Mouse (Mus musculus) fat pad, adult 2 months (tissue): ENCODE data around the gene Myh10.
A peak's percentile ranks its signal among the peaks of the same experiment; 100 is the strongest.

Source experiments
- DNase-seq: peaks from one replicate; pipeline ENCODE4 v3.0.0-alpha.2; 2011; ENCODE audit warnings: low read depth, low spot score; ENCODE audit errors: extremely low read depth

Myh10 gene

DNA sequence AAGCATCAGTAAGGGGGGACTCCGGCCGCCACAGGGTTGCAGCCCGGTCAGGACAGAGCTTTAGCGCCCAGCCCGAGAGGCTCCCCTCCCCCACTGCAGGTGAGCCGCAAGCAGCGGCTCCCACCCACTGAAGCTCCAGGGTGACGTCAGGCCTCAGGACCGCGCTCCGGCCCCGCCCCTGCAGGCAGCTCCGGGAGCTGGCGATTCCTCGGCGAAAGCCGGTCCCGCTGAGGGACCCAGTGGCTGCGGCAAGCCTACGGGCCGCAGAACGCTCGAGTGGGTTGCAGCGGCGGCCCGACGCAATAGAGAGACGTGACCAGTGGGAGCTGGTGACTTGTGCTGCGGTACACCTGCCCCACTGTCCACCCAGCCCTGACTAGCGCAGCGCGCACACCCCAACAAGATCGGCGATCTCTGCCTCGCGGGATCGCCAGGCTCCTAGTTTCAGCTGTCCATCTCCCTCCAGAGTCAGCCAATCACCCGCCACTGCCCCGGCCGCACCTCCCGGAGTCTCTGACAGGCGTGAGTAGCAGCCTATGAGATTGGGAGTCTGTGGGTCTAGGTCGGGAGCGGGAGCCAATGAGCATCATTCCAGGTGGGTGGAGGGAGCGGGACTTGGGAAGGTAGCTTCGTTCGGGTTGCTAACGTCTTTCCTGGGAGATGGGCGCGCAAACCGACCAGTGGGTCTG, at the start of gene Myh10:
Gene Myh10, plus strand, starts transcription at position 239 of the 689 bp plus-strand sequence.
- peak; percentile 63 for DNase-seq

DNA sequence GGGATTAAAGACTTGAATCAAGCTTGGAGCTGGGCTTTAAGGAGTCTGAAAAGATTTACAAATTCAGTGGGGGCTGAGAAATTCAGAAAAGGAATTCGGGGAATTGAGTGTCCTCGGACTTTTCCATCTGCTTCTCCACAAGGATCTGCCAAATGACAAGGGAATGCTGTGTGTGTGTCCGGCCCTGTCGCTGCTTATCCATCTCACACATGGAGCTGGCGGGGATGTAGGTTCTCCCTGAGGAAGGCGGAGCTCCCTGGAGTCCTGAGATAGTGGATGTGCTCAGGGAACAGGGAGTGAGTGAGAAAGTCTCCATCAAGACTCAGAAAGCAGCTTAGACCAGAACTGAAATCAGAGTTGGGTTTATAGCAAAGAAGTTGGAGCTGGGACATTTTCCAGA, 46.6 kb upstream of the Myh10 start:
- no peak for DNase-seq

DNA sequence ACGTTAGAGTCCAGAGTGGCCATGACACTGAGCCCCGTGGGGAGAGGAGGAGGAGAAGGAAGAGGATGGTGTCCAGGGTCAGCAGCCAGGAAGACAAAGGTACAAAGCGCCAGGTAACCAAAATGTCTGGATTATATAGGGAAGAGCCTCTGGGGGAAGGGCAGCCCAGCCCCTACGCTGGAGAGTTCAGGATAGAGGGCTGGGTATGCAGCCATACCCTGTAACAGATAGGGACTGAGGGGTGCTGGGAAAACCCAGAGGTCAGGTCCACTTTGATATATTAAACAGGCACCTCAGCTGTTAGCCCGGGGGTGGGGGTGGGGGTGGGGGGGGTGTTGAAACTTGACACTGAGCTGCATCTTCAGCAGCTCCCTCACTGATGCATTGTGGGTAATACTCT, 43.6 kb upstream of the Myh10 start:
- DNase-seq: no peak

DNA sequence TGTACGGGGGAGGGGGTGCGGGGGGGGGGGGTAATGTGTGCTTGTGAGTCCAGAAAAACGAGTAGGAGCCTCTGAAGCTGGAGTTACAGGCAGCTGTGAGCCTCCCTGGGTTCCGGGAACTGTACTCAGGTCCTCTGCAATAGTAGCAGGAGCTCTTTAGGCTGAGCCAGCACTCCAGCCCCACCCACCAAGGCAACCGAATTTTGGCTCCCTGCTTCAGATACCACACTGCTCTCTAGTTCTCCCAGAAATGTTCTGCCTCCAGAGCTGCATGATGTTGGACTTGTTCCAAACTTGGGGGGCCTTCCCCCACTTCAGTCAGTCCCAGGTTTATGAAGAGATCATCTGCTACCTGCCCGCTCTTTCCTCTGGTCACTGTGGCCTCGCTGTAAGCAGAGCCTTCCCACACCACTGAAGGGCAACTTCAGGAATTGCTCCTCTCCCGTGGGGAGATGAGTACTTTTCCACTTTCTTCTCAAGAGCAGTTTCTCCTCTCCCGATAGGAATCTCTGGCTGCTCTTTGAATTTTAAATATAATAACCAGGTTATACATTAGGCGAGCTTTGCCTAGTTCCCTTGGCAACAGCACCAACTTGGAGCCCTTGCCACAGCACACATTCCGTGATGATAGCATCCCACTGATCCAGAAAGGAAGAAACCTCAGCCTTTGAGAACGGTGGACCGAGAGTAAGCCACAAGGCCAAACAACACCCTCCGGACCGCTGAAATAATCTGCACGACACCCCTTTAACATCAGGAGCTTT, 42.8 kb upstream of the Myh10 start:
- no peak for DNase-seq

DNA sequence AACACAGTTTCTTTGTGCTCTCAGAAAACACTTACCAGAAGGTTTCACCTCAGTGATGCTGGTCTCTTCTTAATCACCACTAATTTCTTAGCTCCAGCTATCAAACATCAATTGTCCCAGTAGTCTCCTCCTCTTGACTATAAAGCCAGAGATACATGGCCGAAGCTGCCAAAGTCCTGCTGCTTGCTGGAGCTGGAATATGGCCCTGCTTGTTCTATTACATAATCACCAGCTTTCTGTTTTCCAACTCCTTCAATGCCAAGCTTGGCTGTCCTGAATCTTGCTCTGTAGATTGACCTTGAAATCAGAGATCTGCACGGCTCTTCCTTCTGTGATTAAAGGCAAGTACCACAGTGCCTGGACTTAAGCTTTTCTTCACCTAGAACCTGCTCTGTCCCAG, 39.8 kb upstream of the Myh10 start:
- no peak for DNase-seq

DNA sequence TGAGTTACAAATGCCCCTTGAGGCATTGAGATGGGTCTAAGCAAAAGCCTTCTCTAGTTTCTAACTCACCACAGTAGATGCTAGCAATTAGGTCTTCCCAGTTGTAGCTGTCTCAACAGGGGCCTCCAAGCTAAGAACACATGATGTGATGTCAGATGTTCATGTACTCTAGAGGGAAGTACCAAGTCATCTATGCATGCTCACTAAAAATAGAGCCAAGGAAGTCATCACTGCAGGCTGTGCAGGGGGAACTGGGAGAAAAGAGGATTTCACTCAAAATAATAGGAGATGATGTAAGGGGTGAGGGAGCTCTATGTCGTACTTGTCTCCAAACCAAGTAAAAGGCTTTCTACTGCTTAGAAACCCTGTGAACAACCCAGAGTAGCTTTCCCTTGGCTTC, 35.8 kb upstream of the Myh10 start:
- DNase-seq: no peak

DNA sequence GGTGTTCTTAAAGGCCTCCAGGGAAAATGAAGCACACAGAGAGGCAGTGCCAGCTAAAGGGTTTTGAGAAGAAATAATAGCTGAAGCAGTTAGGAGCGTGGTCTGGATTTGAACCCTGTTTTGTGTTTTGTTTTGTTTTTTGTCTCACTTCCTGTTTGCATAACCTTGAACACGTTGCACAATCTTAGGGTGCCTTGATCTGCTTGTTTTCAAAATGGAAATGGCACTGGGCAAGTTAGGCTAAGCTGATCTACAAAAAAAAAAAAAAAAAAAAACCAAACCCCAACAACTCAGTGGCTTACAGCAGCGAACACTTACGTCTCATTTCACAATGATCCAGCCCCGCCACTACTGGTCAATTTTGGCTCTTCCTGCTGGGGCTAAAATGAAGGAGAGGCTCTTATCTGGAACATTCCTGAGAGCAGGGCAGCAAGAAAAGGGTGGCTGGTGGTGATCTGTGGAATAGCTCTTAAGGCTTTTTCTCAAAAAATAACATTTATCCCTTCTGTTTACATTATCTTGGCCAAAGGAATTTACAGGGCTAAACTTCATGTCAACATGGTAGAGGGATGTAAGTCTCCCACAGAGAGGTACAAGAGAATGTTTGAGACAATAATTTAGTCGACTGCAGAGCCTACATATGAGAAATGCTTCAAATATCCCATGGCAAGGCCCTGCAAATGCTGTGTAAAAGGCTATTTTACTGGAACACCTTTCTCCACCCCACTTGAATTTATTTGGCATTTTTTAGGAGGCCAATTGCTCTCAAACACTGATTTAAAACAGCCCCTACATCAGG, 34.3 kb upstream of the Myh10 start:
- no peak for DNase-seq

DNA sequence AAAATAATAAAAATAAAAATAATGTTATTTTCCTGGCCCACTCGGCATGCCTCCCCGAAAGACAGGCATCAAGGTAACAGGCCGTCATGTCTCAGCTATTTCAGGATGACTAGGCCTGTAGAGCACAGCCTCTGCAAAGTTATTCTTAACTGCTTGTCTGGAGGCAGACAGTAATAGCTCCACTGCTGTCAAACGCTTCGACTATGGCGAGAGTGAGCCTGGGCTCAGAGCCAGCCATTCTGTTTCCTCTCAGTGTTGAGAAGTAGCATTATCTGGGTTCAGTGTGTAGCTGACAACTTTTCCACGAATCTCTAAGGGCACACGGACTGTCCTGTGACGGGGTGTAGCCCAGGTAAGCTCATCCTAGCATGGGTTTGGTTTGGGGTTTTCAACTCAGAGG, 33.5 kb upstream of the Myh10 start:
- DNase-seq: no peak

DNA sequence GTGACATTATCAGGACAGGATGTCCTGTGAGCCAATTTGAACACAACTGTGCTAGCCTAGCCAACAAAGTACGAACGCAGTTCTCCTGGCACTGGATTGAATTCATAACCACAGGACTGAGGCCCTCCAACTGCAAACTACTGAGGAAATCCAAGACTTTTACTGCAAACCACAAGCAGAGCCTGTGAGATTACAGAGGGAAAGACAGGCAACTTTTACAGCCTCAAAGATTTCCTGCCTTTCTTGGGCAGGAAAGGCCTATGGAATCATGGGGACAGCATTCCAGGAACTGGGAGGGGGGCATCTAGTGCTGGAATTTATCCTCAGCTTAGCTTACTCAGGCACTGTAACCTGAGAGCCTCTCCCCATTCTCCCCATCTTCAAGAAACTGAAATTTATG, 26.0 kb upstream of the Myh10 start:
- DNase-seq: no peak

DNA sequence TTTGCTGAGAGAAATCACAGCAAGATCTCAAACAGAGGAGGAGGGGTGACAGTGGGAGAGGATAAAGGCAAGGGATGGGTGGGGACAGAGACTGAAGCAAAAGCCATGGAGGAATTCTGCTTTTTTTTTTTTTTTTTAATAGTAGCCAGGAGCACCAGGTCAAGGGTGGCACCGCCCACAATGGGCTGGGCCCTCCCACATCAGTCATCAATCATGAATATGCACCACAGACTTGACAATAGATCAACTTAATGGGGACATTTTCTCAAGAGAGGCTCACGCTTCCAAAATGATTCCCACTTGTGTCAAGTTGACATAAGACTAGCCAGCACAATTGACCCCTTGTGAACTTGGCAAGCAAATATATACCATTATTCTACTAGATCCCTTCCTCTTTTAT, 25.1 kb upstream of the Myh10 start:
- no peak for DNase-seq

DNA sequence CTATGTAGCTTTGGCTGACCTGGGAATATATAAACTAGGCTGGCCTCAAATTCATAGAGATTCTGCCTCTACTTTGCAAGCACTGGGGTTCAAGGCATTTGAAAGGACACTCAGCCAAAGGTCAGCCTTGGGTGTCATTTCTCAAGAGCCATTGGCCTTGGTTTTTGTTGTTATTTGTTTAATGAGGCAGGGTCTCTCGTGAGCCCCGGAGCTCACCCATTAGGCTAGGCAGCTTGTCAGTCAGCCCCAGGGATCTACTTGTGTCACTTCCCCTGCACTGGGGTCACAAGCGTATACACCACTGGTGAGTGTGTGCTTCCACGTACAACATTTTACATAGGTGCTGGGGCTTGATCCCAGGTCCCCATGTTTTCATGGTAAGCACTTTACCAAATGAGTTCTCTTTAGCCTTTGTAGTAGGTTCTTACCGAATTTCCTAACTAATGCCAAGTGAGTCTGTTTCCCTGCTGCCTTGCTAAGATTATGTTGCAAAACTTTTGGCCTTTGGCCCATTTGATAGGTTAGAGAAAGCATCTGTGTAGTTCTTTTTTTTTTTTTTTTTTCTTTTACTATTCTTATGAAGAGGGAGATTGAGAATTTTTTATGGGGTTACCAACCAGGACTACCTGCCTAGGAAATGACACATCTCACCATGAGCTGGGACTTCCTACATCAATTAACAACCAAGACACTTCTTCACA, 18.9 kb upstream of the Myh10 start:
- no peak for DNase-seq

DNA sequence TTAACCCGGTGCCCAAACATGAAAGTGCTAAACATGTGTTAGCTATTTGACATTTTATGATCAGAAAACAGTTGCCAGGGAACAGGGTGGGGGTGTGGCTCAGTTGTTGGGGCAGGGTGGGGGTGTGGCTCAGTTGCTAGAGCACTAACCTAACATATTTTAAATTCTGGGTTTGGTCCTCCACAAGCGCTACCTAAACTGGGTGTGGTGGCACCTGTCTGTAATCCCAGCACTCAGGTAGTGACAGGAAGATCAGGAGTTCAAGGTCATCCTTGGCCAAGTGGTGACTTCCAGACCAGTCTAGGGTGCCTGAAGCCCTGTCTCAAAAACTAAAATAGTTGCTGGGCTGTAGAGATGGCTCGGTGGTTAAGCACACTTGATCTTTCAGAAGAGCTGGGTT, 17.3 kb upstream of the Myh10 start:
- DNase-seq: no peak

DNA sequence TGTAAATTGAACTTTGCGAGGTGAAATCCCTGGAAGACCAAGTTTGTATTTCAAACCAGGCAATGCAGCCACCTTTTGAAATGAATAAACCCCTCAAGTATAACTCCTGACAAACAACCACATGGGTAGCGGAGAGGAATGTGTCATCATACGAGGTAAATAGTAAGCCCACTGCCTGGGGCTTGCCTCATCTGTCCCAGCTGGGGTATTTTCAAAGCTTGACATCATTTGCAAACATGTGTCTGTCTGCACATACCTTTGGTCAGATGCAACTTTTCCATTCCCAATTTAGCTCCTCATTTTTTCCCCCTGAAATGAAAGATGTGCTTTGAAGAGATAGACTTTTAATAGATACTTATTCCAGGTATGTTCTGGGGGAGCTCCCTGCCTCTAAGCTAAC, 16.7 kb upstream of the Myh10 start:
- no peak for DNase-seq

DNA sequence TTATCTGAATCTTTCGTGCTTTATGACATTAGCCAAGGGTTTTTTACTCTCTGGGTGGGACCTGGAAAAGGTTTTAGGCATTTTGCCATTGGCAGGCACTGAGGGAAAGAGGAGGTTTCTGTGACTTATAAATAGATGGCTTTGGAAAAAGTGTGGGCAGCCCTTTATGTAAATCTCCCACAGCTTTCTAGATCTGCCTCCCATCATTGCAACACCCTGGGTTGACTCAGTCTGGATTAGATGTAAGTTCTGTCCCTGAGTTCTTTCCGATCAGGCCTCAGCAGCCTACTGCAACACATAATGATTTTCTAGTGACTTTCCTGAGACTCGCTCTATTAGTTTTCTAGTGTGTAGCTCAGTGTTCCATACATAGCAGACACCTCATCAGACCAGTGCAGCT, 16.1 kb upstream of the Myh10 start:
- peak; percentile 36 for DNase-seq

DNA sequence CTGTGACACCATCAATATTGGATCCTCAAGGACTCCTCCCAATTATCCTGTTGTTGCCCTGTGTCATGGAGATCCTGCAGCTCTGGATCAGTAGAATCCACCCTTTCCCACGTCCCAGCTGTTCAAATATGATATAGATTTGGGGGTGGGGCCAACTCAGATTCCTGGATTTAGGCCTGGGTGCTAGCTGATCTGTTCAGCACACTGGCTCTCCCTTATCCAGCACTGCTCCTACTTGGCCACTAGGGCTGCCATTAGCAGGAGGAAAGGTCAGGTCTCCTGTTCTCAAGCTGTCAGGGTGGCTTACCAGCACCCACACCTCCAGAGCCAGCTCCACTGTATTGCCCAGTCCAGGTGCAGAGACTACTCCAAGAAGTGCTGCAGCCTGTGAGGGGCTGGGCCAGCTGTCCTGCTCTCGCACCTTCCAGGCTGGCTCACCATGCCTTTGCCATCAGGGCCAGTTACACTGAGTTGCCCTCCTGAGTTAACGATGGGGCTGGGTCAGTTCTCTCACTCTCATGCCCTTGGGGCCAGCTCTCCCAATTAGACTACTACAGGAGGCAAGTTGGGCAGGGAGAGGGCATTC, 10.0 kb upstream of the Myh10 start:
- DNase-seq: no peak

DNA sequence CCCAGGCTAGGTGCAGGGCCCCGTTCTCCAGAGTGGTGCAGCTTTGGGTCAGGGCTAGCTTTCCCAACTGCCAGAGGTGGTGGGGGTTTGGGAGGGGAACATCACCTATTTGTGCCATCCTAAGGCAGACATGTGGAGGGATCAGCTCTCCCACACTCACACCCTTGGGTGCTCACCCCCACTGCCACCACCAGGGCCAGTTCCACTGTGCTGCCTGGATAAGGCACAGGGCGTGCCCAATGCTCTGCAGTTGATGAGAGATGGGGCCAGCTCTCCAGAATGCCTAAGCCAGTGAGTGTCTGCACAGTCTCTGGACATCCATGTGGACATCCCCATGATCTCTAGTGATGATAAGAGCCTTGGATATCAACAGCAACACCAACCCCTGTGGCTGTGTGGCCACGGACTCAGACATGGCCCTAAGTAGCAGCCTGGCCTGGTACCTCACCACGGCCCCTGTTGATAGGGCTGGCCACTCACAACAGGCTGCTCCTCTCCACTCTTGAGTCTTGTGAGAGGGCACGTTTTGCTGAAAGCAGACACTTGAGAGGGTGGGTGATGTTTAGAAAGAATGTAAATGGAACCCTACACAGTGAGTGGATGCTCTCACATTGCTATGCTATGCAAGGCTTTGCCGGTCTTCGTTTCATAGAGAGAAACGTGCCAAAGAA, 9.1 kb upstream of the Myh10 start:
- DNase-seq: no peak

DNA sequence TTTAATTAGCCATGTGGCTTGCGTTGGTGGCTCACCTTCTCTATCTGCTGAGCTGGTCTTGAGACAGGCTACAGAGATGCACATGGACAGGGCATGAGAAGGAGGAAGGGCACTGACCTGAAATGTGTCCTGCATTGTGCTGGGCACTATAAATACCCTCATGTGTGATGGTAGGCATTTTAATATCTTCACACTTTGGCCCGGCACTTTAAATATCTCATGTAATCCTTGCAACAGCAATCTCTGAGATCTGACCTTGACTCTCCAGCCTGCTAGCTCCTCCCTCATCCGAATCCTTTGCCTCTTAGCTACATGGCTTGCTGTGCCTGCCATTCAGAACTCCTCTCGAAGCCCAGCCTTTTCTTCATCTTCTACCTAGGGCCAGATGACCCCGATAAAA, 5.4 kb upstream of the Myh10 start:
- DNase-seq: no peak

DNA sequence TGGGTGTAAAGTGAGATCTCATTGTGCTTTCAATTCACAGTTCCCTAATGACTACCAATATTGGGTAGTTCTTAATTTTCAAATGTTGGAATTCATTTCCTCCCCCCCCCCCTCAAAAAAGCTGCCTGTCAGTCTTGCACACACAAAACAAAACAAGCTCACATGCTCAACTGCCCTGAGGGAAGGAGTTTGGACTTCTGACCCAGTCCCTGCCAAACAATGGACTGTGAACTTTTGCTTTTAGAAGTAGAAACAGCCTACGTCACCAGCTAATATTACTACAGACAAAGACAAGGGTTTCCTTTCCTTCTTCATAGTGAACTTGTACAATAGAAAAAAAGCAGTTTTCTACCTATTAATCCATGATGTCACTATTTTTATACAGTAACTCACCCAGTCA, 2.1 kb upstream of the Myh10 start:
- no peak for DNase-seq

DNA sequence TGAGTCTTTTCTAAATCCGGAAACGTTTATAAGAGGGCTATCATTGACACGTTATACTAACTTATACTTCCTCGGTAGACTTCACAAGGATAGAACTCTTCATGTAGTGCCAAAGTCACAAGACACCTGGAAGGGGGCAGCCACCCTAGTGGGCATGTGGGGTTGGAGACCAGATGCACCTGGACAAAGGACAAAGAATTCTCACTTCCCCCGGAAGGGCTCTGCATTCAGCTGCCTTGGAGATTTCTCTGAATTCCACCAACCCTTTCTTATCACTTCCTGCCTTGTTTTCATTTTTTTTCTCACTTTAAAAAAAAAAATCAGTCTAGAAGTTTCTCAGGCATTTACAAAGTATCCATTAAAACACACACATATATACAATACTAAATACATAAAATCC, 894 bp upstream of the Myh10 start:
- DNase-seq: no peak

DNA sequence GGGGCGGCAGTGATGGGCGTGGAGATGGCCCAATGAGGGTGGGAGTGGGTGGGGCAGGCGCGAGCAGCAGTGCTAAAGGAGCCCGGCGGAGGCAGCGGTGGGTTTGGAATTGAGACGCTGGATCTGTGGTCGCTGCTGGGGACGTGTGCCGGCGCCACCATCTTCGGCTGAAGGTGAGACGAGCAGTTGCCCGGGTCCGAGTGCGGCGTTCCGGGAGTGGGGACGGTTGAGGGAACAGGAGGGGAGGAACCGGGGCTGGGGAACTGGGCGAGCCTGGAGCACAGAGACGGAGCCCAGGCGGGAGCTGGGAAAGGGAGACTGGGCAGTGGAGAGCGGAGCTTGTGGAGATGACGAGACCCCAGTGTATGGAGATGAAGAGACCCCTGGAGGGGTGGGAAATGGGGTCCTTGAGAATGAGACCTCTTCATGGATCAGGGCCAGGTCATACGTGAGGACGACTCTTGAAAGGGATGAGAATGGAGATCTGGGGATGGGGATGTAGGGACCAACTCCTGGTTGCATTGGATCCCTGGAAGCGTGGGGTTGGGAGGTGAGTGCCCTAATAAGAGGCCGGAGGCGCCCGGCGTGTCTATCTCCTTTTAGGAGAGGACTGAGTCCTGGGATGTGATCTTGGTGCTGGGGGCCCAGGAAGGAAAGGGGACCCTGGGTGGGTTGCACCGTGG, 792 bp downstream of the Myh10 start:
- no peak for DNase-seq
